Mouse (Mus musculus) heart, postnatal 0 days (tissue): ENCODE measurements around the gene Scrg1. TPM values are rescaled to one million over a fixed set of nuclear protein-coding genes. Genes with fewer than 3 reads are reported as not detected.
"Not testable (repeated sequence)": the region's sequence is repeated elsewhere in the genome, so short reads cannot be mapped to it uniquely, and the experiment has no call there.

Source experiments
- ATAC-seq: fragments of 200-750 bp; cut with Nextera tagmentation; 2 replicates; pipeline ENCODE4 v1.8.0; 2017; ENCODE audit warnings: low read depth, moderate number of reproducible peaks, moderate library complexity; ENCODE audit not compliant: insufficient read depth
- DNase-seq: peaks from one replicate; pipeline ENCODE4 v3.0.0-alpha.2; 2016; ENCODE audit warnings: low spot score
- H3K27ac ChIP-seq: fragments of 300-500 bp; sonication (generic); 2 replicates; pipeline ENCODE4 v1.5.1; 2014; ENCODE audit warnings: low read depth, mild to moderate bottlenecking
- H3K27me3 ChIP-seq: fragments of 300-500 bp; sonication (generic); 2 replicates; pipeline ENCODE4 v1.6.1; 2014; ENCODE audit warnings: low read length, mixed read lengths; ENCODE audit not compliant: control insufficient read depth, insufficient read depth
- H3K36me3 ChIP-seq: fragments of 300-500 bp; sonication (generic); replicated peaks from 2 replicates; pipeline ENCODE4 v1.6.1; 2014; ENCODE audit warnings: low read length, mixed read lengths; ENCODE audit not compliant: control insufficient read depth, insufficient read depth
- H3K4me1 ChIP-seq: fragments of 300-500 bp; sonication (generic); 2 replicates; pipeline ENCODE4 v1.6.1; 2014; ENCODE audit warnings: antibody characterized with exemption; ENCODE audit not compliant: control insufficient read depth, insufficient read depth
- H3K4me2 ChIP-seq: fragments of 300-500 bp; sonication (generic); 2 replicates; pipeline ENCODE4 v1.6.1; 2014; ENCODE audit warnings: low read depth, mild to moderate bottlenecking, low read length, moderate library complexity
- H3K4me3 ChIP-seq: fragments of 300-500 bp; sonication (generic); 2 replicates; pipeline ENCODE4 v1.5.1; 2014; ENCODE audit warnings: low read depth, low read length
- H3K9ac ChIP-seq: fragments of 300-500 bp; sonication (generic); replicated peaks from 2 replicates; pipeline ENCODE4 v1.6.1; 2014; ENCODE audit warnings: low read depth, low read length, mixed read lengths
- H3K9me3 ChIP-seq: fragments of 300-500 bp; sonication (generic); replicated peaks from 2 replicates; pipeline ENCODE4 v1.6.1; 2016; ENCODE audit warnings: low read length; ENCODE audit not compliant: control insufficient read depth
- CTCF ChIP-seq: IDR thresholded peaks from 2 replicates; pipeline ENCODE4 v1.5.1; 2016; ENCODE audit warnings: antibody characterized with exemption, control low read depth, low read depth
- EP300 ChIP-seq: IDR thresholded peaks from 2 replicates; pipeline ENCODE4 v1.6.1; 2016; ENCODE audit warnings: antibody characterized with exemption, low read depth
- WGBS: fragments of 180-500 bp; shearing (Covaris S2); extraction: QIAGEN DNeasy Blood & Tissue Kit; methylation state at CpG from one replicate; pipeline ENCODE4 v1.1.7; 2014; 5-methylcytosine and 5-hydroxymethylcytosine counted together
- polyA plus RNA-seq: library from polyadenylated mRNA; unstranded; fragments of >200 nt; fragmentation: Nextera tagmentation; extraction: Ambion mirVana; gene quantifications from 2 replicates; pipeline ENCODE4 v1.2.1, GENCODE M21; 2015
- total RNA-seq: library from RNA; depleted of rRNA; stranded (reverse); fragments of >200 nt; gene quantifications from 2 replicates; pipeline ENCODE4 v1.2.3, GENCODE M21; 2014; ENCODE audit warnings: low replicate concordance

The Scrg1 gene
- total and polyA plus RNA-seq, 2 experiments from 2014 or later = 0.40 TPM; not detected in 1

GRCm38 (mm10) chr8:57491873-57492272, 36.1 kb downstream of the Scrg1 start:
- 93% methylated on average over 4 of the region's 4 CpGs for WGBS
- no peak for DNase-seq
- no peaks in the 10 kb centered on the region for H3K9me3 ChIP-seq
- H3K36me3 ChIP-seq = peaks cover 4% of the 10 kb centered on the region; the same call in 1 of the 2 replicates
- TF ChIP-seq CTCF (no peak), EP300 (no peak)
- H3K4me3 ChIP-seq = no peak overlapping the region
- no peaks in the 10 kb centered on the region for H3K27me3 ChIP-seq
- H3K27ac ChIP-seq = no peak overlapping the region
- 0 out of 2 replicates have a peak, but pooled peaks cover 4% of the 10 kb centered on the region for H3K4me1 ChIP-seq
- H3K4me2 ChIP-seq = no peak overlapping the region
- no peak for ATAC-seq
- no peak overlapping the region for H3K9ac ChIP-seq

GRCm38 (mm10) chr8:57498494-57498846, 42.7 kb downstream of the Scrg1 start:
- Histone ChIP-seq H3K4me2 (peak overlapping the region; percentile 57), H3K4me3 (peak overlapping the region; percentile 36), H3K36me3 (peaks cover 4% of the 10 kb centered on the region; the same call in 1 of the 2 replicates), H3K27ac (0 out of 2 replicates have a peak overlapping the region, but pooled peaks have one; percentile 16), H3K4me1 (no peaks in the 10 kb centered on the region), H3K9me3 (no peaks in the 10 kb centered on the region), H3K27me3 (no peaks in the 10 kb centered on the region), H3K9ac (peak overlapping the region; percentile 37; the same call in 1 of the 2 replicates)
- no peak for ATAC-seq
- DNase-seq = no peak
- 44% methylated on average over 8 of the region's 8 CpGs for WGBS
- TF ChIP-seq EP300 = no peak
- TF ChIP-seq CTCF = no peak

- TF ChIP-seq EP300 (no peak), CTCF (no peak)
- no peak overlapping the region; the same call in 1 of the 2 replicates for H3K9ac ChIP-seq
- H3K4me1 ChIP-seq = no peaks in the 10 kb centered on the region
- H3K9me3 ChIP-seq = no peaks in the 10 kb centered on the region
- no peak; the same call in 1 of the 2 replicates for ATAC-seq
- H3K27ac ChIP-seq = peak overlapping the region; percentile 16
- peaks cover 4% of the 10 kb centered on the region; the same call in 1 of the 2 replicates for H3K36me3 ChIP-seq
- 35% methylated on average over 17 of the region's 17 CpGs for WGBS
- peak overlapping the region; percentile 57 for H3K4me2 ChIP-seq
- no peaks in the 10 kb centered on the region for H3K27me3 ChIP-seq
- peak overlapping the region; percentile 36 for H3K4me3 ChIP-seq
- no peak for DNase-seq
Measured at GRCm38 (mm10) chr8:57498847-57499511, 43.3 kb downstream of the Scrg1 start.

GRCm38 (mm10) chr8:57503641-57504040, 47.9 kb downstream of the Scrg1 start:
- TF ChIP-seq EP300 (no peak), CTCF (peak; percentile 83)
- no peak overlapping the region for H3K4me2 ChIP-seq
- H3K36me3 ChIP-seq = no peaks in the 10 kb centered on the region
- DNase-seq (no peak), ATAC-seq (no peak)
- WGBS = 46% methylated on average over 5 of the region's 5 CpGs
- no peak overlapping the region for H3K4me3 ChIP-seq
- no peak overlapping the region; the same call in 1 of the 2 replicates for H3K27ac ChIP-seq
- no peaks in the 10 kb centered on the region for H3K4me1 ChIP-seq
- H3K27me3 ChIP-seq = no peaks in the 10 kb centered on the region
- H3K9ac ChIP-seq = no peak overlapping the region
- H3K9me3 ChIP-seq = no peaks in the 10 kb centered on the region

- not testable (repeated sequence) for H3K4me2 ChIP-seq, H3K36me3 ChIP-seq, H3K4me1 ChIP-seq, ATAC-seq, DNase-seq, H3K9me3 ChIP-seq, H3K9ac ChIP-seq, H3K27me3 ChIP-seq, H3K4me3 ChIP-seq
- WGBS = 70% methylated on average over 1 of the region's 1 CpGs
- peak overlapping the region; percentile 14 for H3K27ac ChIP-seq
Measured at GRCm38 (mm10) chr8:57505500-57505899, 49.8 kb downstream of the Scrg1 start.

- no peak for ATAC-seq
- no peaks in the 10 kb centered on the region for H3K4me1 ChIP-seq
- no peak overlapping the region for H3K9ac ChIP-seq
- no peak for DNase-seq
- no peak overlapping the region for H3K4me3 ChIP-seq
- no peaks in the 10 kb centered on the region for H3K27me3 ChIP-seq
- 95% methylated on average over 4 of the region's 4 CpGs for WGBS
- no peaks in the 10 kb centered on the region for H3K36me3 ChIP-seq
- no peak for TF ChIP-seq CTCF
- TF ChIP-seq EP300 = no peak
- no peak overlapping the region for H3K27ac ChIP-seq
- no peak overlapping the region for H3K4me2 ChIP-seq
- H3K9me3 ChIP-seq = no peaks in the 10 kb centered on the region
Measured at GRCm38 (mm10) chr8:57507556-57508063, 51.9 kb downstream of the Scrg1 start.
